Mouse (Mus musculus) liver, embryonic 16.5 days (tissue): ENCODE results near the gene Frmd4b. TPM values are rescaled to one million over a fixed set of nuclear protein-coding genes. Genes with fewer than 3 reads are reported as not detected.
"Not testable (repeated sequence)": the region's sequence is repeated elsewhere in the genome, so short reads cannot be mapped to it uniquely, and the experiment has no call there.

ENCODE experiments used
- ATAC-seq: fragments of 200-750 bp; cut with Nextera tagmentation; 2 replicates; pipeline ENCODE4 v1.8.0; 2017; ENCODE audit warnings: low read depth, mild to moderate bottlenecking, moderate number of reproducible peaks, moderate library complexity
- H3K27ac ChIP-seq: fragments of 300-500 bp; sonication (generic); 2 replicates; pipeline ENCODE4 v1.5.1; 2014; ENCODE audit warnings: mild to moderate bottlenecking, low read length
- H3K27me3 ChIP-seq: fragments of 300-500 bp; sonication (generic); 2 replicates; pipeline ENCODE4 v1.6.1; 2014; ENCODE audit warnings: low read depth, low read length, mixed read lengths; ENCODE audit not compliant: control insufficient read depth, insufficient read depth
- H3K36me3 ChIP-seq: fragments of 300-500 bp; sonication (generic); 2 replicates; pipeline ENCODE4 v1.6.1; 2014; ENCODE audit warnings: mild to moderate bottlenecking; ENCODE audit not compliant: control insufficient read depth, insufficient read depth
- H3K4me1 ChIP-seq: fragments of 300-500 bp; sonication (generic); 2 replicates; pipeline ENCODE4 v1.6.1; 2014; ENCODE audit warnings: low read depth, low read length, mixed read lengths; ENCODE audit not compliant: control insufficient read depth
- H3K4me2 ChIP-seq: fragments of 300-500 bp; sonication (generic); 2 replicates; pipeline ENCODE4 v1.6.1; 2014; ENCODE audit warnings: low read depth, low read length, mixed read lengths
- H3K4me3 ChIP-seq: fragments of 300-500 bp; sonication (generic); 2 replicates; pipeline ENCODE4 v1.5.1; 2014; ENCODE audit warnings: low read depth, mild to moderate bottlenecking, low read length
- H3K9ac ChIP-seq: fragments of 300-500 bp; sonication (generic); 2 replicates; pipeline ENCODE4 v1.6.1; 2014; ENCODE audit warnings: low read depth, low read length
- H3K9me3 ChIP-seq: fragments of 300-500 bp; sonication (generic); replicated peaks from 2 replicates; pipeline ENCODE4 v1.6.1; 2016; ENCODE audit warnings: low read length; ENCODE audit not compliant: control insufficient read depth
- WGBS: fragments of 180-500 bp; shearing (Covaris S2); extraction: QIAGEN DNeasy Blood & Tissue Kit; methylation state at CpG from one replicate; pipeline ENCODE4 v1.1.7; 2014; ENCODE audit not compliant: insufficient replicate concordance; 5-methylcytosine and 5-hydroxymethylcytosine counted together
- polyA plus RNA-seq: library from polyadenylated mRNA; unstranded; fragments of >200 nt; fragmentation: Nextera tagmentation; extraction: Ambion mirVana; gene quantifications from 2 replicates; pipeline ENCODE4 v1.2.1, GENCODE M21; 2015

Gene Frmd4b
- polyA plus RNA-seq, 1 experiment from 2014 or later = 8.9 TPM

GRCm38 (mm10) chr6:97387388-97387787 lies 230.0 kb downstream of the Frmd4b start:
- no peak overlapping the region for H3K9ac ChIP-seq
- H3K27me3 ChIP-seq = no peaks in the 10 kb centered on the region
- no peaks in the 10 kb centered on the region for H3K4me1 ChIP-seq
- H3K36me3 ChIP-seq = no peaks in the 10 kb centered on the region
- no peaks in the 10 kb centered on the region for H3K9me3 ChIP-seq
- no peak overlapping the region for H3K4me2 ChIP-seq
- 68% methylated on average over 6 of the region's 6 CpGs for WGBS
- ATAC-seq = no peak
- no peak overlapping the region for H3K27ac ChIP-seq
- H3K4me3 ChIP-seq = no peak overlapping the region

DNA sequence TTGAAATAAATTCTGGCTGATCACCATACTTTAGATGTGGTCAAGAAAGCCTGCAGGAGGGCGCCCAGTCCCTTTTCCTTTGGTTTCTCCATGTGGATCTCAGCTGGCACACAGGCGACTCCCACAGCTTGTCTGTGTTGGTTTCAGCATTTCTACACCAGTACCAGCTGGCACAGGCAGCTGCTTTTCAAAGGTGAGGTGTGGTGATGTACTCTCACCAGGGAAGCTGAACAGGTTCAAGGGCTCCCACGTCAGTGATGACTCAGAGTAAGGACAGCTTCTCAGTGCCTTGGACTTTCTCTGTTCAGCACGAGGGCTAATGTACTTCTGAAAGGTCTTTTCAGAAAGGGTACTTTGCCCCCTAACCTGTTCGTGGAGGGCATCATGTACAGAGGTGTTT lies 232.4 kb downstream of the Frmd4b start:
- no peaks in the 10 kb centered on the region for H3K9me3 ChIP-seq
- H3K4me1 ChIP-seq = no peaks in the 10 kb centered on the region
- no peak for ATAC-seq
- H3K9ac ChIP-seq = no peak overlapping the region
- no peaks in the 10 kb centered on the region for H3K27me3 ChIP-seq
- no peak overlapping the region for H3K4me3 ChIP-seq
- WGBS = 47% methylated on average over 5 of the region's 5 CpGs
- no peaks in the 10 kb centered on the region for H3K36me3 ChIP-seq
- no peak overlapping the region for H3K4me2 ChIP-seq
- H3K27ac ChIP-seq = no peak overlapping the region

DNA sequence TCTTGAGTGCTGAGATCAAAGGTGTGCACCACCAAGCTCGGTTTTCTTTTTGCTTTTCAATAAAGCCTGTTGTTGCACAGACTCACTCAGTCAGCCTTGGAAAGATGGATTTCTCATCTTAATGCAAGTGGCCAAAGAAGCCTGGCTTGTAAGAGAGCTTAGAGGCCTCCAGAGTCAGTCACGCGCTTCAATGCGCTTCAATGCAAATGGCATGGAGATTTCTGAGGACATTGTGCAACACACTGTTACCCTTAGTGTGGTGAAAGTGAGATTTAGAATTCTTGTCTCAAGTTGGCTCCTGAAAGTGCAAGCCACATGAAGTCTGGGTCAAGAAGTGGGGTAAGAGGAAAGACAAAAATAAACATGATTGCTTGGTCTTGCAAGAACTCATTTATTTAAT lies 236.1 kb downstream of the Frmd4b start:
- Histone ChIP-seq H3K9me3 (no peaks in the 10 kb centered on the region), H3K4me3 (no peak overlapping the region), H3K9ac (no peak overlapping the region), H3K4me2 (no peak overlapping the region), H3K4me1 (no peaks in the 10 kb centered on the region), H3K27ac (no peak overlapping the region), H3K27me3 (no peaks in the 10 kb centered on the region), H3K36me3 (no peaks in the 10 kb centered on the region)
- WGBS = 64% methylated on average over 4 of the region's 4 CpGs
- no peak for ATAC-seq

- no peaks in the 10 kb centered on the region for H3K9me3 ChIP-seq
- no peaks in the 10 kb centered on the region for H3K27me3 ChIP-seq
- H3K27ac ChIP-seq = no peak overlapping the region
- no peak overlapping the region for H3K4me2 ChIP-seq
- H3K36me3 ChIP-seq = no peaks in the 10 kb centered on the region
- ATAC-seq = no peak
- H3K4me1 ChIP-seq = no peaks in the 10 kb centered on the region
- WGBS = 52% methylated on average over 2 of the region's 2 CpGs
- H3K9ac ChIP-seq = no peak overlapping the region
- H3K4me3 ChIP-seq = no peak overlapping the region
Observed at GRCm38 (mm10) chr6:97370947-97371346, 246.4 kb downstream of the Frmd4b start.

DNA sequence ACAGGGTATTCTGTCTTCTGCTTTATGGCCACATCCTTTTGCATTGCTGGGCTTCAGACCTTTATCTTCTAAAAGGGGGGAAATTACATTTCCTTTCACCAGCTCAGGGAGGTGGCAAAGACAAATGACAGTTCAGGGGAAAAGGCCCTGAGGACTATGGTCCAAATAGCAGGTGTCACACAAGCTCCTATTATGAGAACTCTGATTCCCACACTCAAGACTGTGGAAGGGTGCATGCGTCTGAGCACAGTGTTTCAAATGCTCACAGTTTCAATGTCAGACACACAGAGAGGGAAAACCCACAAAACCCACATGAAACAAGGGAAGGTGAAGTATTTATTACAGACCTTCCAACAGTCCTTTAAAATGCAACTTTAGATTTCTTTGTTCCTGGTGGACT lies 246.9 kb downstream of the Frmd4b start:
- Histone ChIP-seq H3K36me3 (no peaks in the 10 kb centered on the region), H3K4me2 (no peak overlapping the region), H3K4me1 (no peaks in the 10 kb centered on the region), H3K9ac (no peak overlapping the region), H3K9me3 (no peaks in the 10 kb centered on the region), H3K27me3 (no peaks in the 10 kb centered on the region), H3K4me3 (no peak overlapping the region), H3K27ac (no peak overlapping the region)
- ATAC-seq = no peak
- 29% methylated on average over 1 of the region's 1 CpGs for WGBS

- Histone ChIP-seq H3K4me3 (no peak overlapping the region), H3K4me1 (no peaks in the 10 kb centered on the region), H3K4me2 (no peak overlapping the region), H3K27me3 (no peaks in the 10 kb centered on the region), H3K9ac (no peak overlapping the region), H3K27ac (no peak overlapping the region), H3K9me3 (no peaks in the 10 kb centered on the region), H3K36me3 (no peaks in the 10 kb centered on the region)
- WGBS = 67% methylated on average over 2 of the region's 2 CpGs
- no peak for ATAC-seq
Observed at GRCm38 (mm10) chr6:97363846-97364245, 253.5 kb downstream of the Frmd4b start.

DNA sequence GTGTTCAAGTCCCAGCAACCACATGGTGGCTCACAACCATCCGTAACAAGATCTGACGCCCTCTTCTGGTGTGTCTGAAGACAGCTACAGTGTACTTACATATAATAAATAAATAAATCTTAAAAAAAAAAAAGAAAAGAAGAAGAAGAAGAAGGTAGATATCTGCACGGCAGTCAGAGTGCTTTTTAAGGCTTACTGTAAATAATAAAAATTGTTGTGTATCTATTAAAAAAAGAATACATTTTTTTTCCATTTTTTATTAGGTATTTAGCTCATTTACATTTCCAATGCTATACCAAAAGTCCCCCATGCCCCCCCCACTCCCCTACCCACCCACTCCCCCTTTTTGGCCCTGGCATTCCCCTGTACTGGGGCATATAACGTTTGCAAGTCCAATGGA lies 259.7 kb downstream of the Frmd4b start:
- H3K4me2 ChIP-seq, H3K9me3 ChIP-seq, H3K9ac ChIP-seq, ATAC-seq, H3K4me3 ChIP-seq, H3K4me1 ChIP-seq, H3K27ac ChIP-seq, H3K27me3 ChIP-seq, H3K36me3 ChIP-seq: not testable (repeated sequence)
- 69% methylated on average over 2 of the region's 4 CpGs for WGBS

- Histone ChIP-seq H3K36me3 (no peaks in the 10 kb centered on the region), H3K4me2 (no peak overlapping the region), H3K9me3 (no peaks in the 10 kb centered on the region), H3K4me1 (no peaks in the 10 kb centered on the region), H3K27me3 (no peaks in the 10 kb centered on the region), H3K4me3 (no peak overlapping the region), H3K27ac (no peak overlapping the region), H3K9ac (no peak overlapping the region)
- WGBS = 61% methylated on average over 7 of the region's 7 CpGs
- no peak for ATAC-seq
Observed at GRCm38 (mm10) chr6:97356612-97357011, 260.7 kb downstream of the Frmd4b start.

- Histone ChIP-seq H3K4me3 (no peak overlapping the region), H3K4me2 (no peak overlapping the region), H3K9ac (no peak overlapping the region), H3K36me3 (no peaks in the 10 kb centered on the region), H3K9me3 (no peaks in the 10 kb centered on the region), H3K4me1 (no peaks in the 10 kb centered on the region; the same call in 1 of the 2 replicates), H3K27me3 (no peaks in the 10 kb centered on the region), H3K27ac (no peak overlapping the region)
- 47% methylated on average over 8 of the region's 8 CpGs for WGBS
- no peak for ATAC-seq
Observed at GRCm38 (mm10) chr6:97355141-97355540, 262.2 kb downstream of the Frmd4b start.
